Mouse (Mus musculus) embryo, embryonic 9.5 days (tissue): ENCODE data around the gene Sult6b1.

Experiments used
- DNase-seq: peaks from one replicate; pipeline ENCODE4 v3.0.0-alpha.2; 2017; ENCODE audit errors: extremely low spot score

The Sult6b1 gene

GRCm38 (mm10) chr17:78885286-78886065, 21.3 kb downstream of the Sult6b1 start:
- DNase-seq = no peak

- no peak for DNase-seq
Measured at GRCm38 (mm10) chr17:78883291-78883690, 23.5 kb downstream of the Sult6b1 start.

- DNase-seq = peak; percentile 84
Measured at GRCm38 (mm10) chr17:78882401-78883112, 24.2 kb downstream of the Sult6b1 start, which contains the start of gene Eif2ak2. Gene Eif2ak2 (minus strand): TSS chr17:78882573.

GRCm38 (mm10) chr17:78881878-78882304, 24.9 kb downstream of the Sult6b1 start:
- no peak for DNase-seq

- no peak for DNase-seq
Measured at GRCm38 (mm10) chr17:78873886-78874285, 32.9 kb downstream of the Sult6b1 start.

GRCm38 (mm10) chr17:78856243-78856642, 50.5 kb downstream of the Sult6b1 start:
- no peak for DNase-seq

GRCm38 (mm10) chr17:78842271-78842928, 64.4 kb downstream of the Sult6b1 start:
- no peak for DNase-seq

GRCm38 (mm10) chr17:78836056-78836455, 70.7 kb downstream of the Sult6b1 start:
- DNase-seq = no peak

GRCm38 (mm10) chr17:78834856-78835835, 71.6 kb downstream of the Sult6b1 start, which contains the start of the genes Heatr5b and Gpatch11:
Gene Heatr5b (minus strand): TSS chr17:78835364.
Gene Gpatch11 (plus strand): TSS chr17:78835567.
- DNase-seq = peak; percentile 98
